Mouse (Mus musculus): Measurements from ENCODE around the gene Amz1. TPM values are rescaled to one million over a fixed set of nuclear protein-coding genes. Genes with fewer than 3 reads are reported as not detected.

The Amz1 gene
- total RNA-seq, 1 experiment, result 5.6 TPM

GRCm38 (mm10) chr5:140806939-140807338, 83.0 kb downstream of the Amz1 start:
- peaks cover 0 to 5% of the 10 kb centered on the region in 2 experiments; a peak in 1 of 4 replicates for H3K4me1 ChIP-seq (ENCODE audit: control insufficient read depth in 2 of 2, insufficient read depth in 2 of 2, low read length in 2 of 2, poor library complexity in 1 of 2)
- no peak for TF ChIP-seq CHD2 (IDR thresholded peaks at IDR 0.05; ENCODE audit: low read depth, low read length)
- TF ChIP-seq MAFK (IDR thresholded peaks at IDR 0.05; ENCODE audit: insufficient read depth, low read depth, low read length), result no peak
- no peak for TF ChIP-seq HCFC1 (IDR thresholded peaks at IDR 0.05; ENCODE audit: borderline replicate concordance, insufficient read depth, low read length)
- TF ChIP-seq ZNF384 (IDR thresholded peaks at IDR 0.05; ENCODE audit: low read depth, low read length), result no peak
- no peak for TF ChIP-seq ZC3H11A (IDR thresholded peaks at IDR 0.05; ENCODE audit: borderline replicate concordance, low read depth, low read length)
- no peaks in the 10 kb centered on the region for H3K36me3 ChIP-seq (ENCODE audit: control insufficient read depth, insufficient read depth, low read length, poor library complexity, severe bottlenecking)
- in situ Hi-C loops (cut with MboI; ENCODE audit: low sequenced_read_pairs in 2 of 2, unreplicated experiment in 2 of 2), result no loop called here
- no peak for DNase-seq (ENCODE audit: low read depth, low spot score)
- H3K9me3 ChIP-seq (ENCODE audit: control insufficient read depth, insufficient read depth, low read depth, low read length), result no peaks in the 10 kb centered on the region
- H3K4me3 ChIP-seq (ENCODE audit: insufficient read depth in 1 of 2, low read depth in 1 of 2, low read length in 2 of 2, poor library complexity in 1 of 2, severe bottlenecking in 1 of 2), result no peak overlapping the region
- no peak overlapping the region for H3K27ac ChIP-seq (ENCODE audit: insufficient read depth, low read depth, low read length, poor library complexity, severe bottlenecking)
- H3K9ac ChIP-seq (ENCODE audit: insufficient read depth, low read depth, low read length, poor library complexity, severe bottlenecking), result no peak overlapping the region

Other genes starting within 250 kb of the Amz1 start
- gene Chst12, start 218.6 kb upstream of the Amz1 start, total RNA-seq (2012; rRNA removed), result 34.8 and 35.9 TPM in 2 replicates
- gene Grifin, start 159.1 kb upstream of the Amz1 start, total RNA-seq (2012; rRNA removed), result 0.89 TPM in 1 of 2 replicates, not detected in the other
- 13.3 and 28.1 TPM in 2 replicates for gene Lfng, start 116.8 kb upstream of the Amz1 start, total RNA-seq (2012; rRNA removed)
- 14.9 and 18.6 TPM in 2 replicates for gene Ttyh3, start 75.1 kb upstream of the Amz1 start, total RNA-seq (2012; rRNA removed)
- gene Iqce, start 21.7 kb upstream of the Amz1 start, total RNA-seq (2012; rRNA removed), result 9.9 and 14.7 TPM in 2 replicates
- 19.4 and 21.2 TPM in 2 replicates for gene Brat1, start 19.1 kb upstream of the Amz1 start, total RNA-seq (2012; rRNA removed)
- 40.9 and 50.4 TPM in 2 replicates for gene Gna12, start 106.3 kb downstream of the Amz1 start, total RNA-seq (2012; rRNA removed)

Measured in ES-E14 (cell line).